Mouse (Mus musculus): ENCODE results near the gene Utp6.
"Not testable (repeated sequence)": the region's sequence is repeated elsewhere in the genome, so short reads cannot be mapped to it uniquely, and the experiment has no call there.

The Utp6 gene

GRCm38 (mm10) chr11:79962125-79962876 lies at the start of gene Utp6:
Utp6 (minus strand) TSS chr11:79962390.
- peak; percentile 95 for DNase-seq (ENCODE audit: low read depth)

DNA sequence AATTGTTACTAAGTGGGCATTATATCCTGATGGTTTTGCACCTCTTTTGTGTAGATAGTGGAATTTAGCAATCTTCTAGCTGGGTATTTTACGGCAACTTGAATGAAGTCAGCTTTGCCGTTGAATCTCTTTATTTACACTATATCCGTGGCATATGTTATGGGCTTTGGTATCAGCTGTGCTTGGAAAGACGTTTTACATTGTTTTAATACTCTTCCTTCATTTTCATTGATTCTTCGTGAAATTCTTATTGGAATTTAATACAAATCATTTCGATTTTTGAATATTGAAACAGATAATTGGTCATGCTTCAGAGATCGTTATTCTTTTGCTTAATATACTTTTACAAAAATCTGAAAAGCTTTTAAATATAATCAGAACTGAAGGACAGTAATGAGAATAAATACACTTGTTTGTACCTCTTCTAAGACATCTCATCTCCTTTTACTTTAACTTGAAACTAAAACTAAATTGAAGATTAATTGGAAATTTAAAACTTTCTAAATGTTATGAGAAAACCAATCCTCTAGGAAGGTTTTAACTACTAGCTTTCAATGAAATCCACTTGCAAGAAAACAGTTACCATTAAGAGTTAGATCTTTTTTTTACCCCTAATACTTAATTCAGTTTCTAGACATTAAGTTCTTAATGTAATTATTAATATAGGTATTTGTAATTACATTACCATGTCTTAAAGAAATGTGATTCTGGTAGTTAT lies 32.2 kb upstream of the Utp6 start:
- no peak for DNase-seq (ENCODE audit: low read depth)

- DNase-seq (ENCODE audit: low read depth), result no peak
Measured at GRCm38 (mm10) chr11:79993356-79994270, 31.4 kb upstream of the Utp6 start.

DNA sequence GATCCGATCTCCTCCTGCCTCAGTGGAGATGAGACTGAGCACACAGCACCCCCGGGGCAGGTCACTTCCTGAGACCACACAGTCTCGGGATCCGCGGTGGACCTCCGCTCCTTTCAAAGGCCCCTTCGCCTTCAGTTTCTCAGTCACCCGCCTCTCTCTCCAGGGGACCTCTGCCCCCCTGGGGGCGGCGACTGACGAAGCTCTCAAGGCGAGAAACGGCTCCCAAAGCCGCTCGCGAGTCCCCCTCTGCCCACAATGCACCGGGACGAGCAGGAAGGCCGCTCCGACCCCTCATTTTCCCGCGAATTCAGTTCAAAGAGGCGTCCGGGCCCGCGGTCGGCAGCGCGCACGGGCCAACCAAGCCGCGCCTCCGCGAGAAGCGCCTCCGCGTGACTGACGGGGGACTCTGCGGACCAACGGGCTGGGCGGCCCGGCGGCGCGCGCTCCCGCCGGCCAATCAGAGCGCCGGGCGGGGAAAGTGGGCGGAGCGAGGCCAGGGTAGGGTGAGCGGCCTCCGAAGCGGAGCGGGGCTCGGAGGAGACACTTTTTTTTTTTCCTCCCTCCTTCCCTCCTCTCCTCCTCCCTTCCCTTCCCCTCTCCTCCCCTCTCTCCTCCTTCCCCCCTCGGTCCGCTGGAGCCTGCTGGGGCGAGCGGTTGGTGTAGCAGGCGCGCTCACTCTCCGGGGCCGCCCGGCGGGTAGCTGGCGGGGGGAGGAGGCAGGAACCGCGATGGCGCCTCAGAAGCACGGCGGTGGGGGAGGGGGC lies 30.6 kb upstream of the Utp6 start, which contains the start of gene Suz12:
TSS of gene Suz12 (plus strand) at position 515 of the 764 bp plus-strand sequence.
- peak; percentile 90 for DNase-seq (ENCODE audit: low read depth)

DNA sequence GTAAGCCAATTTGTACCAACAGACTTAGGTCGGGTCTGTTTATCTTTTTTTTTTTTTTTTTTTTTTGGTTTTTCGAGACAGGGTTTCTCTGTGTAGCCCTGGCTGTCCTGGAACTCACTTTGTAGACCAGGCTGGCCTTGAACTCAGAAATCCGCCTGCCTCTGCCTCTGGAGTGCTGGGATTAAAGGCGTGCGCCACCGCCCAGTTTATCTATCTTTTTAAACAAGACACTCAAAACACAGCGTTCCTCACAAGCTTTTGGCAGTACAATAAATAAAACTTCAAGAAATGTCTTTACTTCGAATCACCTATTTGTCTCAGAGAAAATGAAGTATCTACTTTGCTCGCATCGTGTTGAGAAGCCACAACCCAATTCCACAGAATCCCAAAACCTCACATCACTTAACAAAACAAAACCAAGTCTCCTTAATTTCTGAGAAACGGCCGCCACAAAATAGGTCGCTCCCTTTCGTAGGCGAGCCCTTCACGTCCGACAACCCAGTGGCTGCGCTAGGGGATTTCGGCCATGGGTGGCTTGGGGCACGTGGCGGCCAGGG lies 29.9 kb upstream of the Utp6 start:
- no peak for DNase-seq (ENCODE audit: low read depth)

GRCm38 (mm10) chr11:79991600-79991999 lies 29.4 kb upstream of the Utp6 start:
- DNase-seq (ENCODE audit: low read depth), result no peak

DNA sequence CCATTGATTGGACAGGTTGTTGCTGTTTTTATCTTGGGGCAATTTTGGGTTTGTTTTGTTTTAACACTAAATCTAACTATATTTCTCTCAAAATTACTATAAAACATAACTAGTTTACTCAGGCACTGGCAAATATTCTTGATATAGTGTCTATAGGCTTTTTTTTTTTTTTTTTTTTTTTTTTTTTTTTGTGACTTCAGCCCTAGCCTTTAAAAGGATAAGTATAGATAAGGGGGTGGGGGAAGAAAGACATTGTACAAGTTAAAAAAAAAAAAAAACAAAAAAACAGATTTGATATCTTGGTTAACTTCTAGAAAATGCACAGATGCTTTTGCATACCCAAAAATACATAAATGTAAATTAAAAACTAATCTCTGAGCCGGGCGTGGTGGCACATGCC lies 27.9 kb upstream of the Utp6 start:
- no peak for DNase-seq (ENCODE audit: low read depth)

GRCm38 (mm10) chr11:79987896-79988295 lies 25.7 kb upstream of the Utp6 start:
- no peak for DNase-seq (ENCODE audit: low read depth)

GRCm38 (mm10) chr11:79986886-79987285 lies 24.7 kb upstream of the Utp6 start:
- DNase-seq (ENCODE audit: low read depth), result no peak

- DNase-seq (ENCODE audit: low read depth), result not testable (repeated sequence)
Measured at GRCm38 (mm10) chr11:79977747-79978146, 15.6 kb upstream of the Utp6 start.

GRCm38 (mm10) chr11:79977061-79977460 lies 14.9 kb upstream of the Utp6 start:
- DNase-seq (ENCODE audit: low read depth), result not testable (repeated sequence)

- not testable (repeated sequence) for DNase-seq (ENCODE audit: low read depth)
Measured at GRCm38 (mm10) chr11:79976645-79977044, 14.5 kb upstream of the Utp6 start.

DNA sequence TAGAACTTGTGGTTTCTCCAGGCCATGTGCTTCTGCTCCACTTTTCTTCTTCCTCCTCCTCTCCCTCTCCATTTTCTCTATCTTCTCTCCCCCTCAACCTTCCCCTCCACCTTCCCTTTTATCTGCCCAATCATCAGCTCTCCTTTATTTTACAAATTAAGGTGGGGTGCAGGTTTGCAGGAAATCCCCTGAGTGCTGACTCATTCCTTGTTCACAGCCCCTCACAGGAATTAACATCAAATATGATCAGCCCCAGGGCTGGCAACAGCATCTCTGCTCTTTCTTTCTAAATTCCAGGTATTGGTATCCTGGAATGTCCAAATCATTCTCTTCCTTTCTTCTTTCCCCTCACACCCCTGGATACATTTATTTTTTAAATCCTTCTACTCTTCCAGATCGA lies 14.0 kb upstream of the Utp6 start:
- no peak for DNase-seq (ENCODE audit: low read depth)

DNA sequence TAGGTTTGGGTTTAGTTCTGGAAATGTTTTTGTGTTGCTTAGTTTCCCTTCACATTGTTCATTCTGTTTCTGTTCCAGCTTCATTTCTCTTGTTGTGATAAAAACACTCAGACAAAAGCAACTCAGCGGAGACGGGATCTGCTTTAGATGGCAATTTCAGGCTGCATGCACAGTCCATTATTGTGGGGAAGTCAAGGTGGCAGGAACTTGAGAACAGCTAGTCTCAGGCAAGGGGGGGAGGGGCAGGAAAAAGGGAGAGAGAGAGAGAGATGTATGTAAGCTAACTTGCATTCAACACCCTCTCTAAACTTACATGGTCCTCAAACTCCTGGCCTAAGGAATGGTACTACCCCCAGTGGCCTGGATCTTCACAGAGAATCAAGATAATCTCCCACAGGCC lies 13.2 kb upstream of the Utp6 start:
- DNase-seq (ENCODE audit: low read depth), result no peak

- DNase-seq (ENCODE audit: low read depth), result no peak
Measured at GRCm38 (mm10) chr11:79973626-79974476, 11.7 kb upstream of the Utp6 start.

- DNase-seq (ENCODE audit: low read depth), result no peak
Measured at GRCm38 (mm10) chr11:79973133-79973532, 10.9 kb upstream of the Utp6 start.

DNA sequence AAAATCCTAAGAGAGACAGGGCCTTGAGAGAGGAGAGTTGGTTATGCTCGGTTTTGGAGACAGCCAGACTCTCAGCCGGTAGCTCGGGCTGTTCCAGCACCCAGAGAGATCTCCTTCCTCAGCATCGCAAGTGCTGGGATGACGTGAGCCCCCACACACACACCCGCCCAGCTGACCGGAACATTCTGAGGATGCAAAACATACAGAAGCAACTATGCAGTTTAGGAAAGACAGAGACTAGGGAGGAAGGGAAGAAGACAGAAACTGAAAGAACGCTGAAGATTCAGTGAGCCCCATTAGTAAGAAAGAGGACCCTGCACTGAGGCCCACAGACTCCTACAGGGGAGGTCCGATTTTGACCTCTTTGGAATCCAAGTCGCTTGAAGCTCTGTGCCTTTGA lies 5.6 kb upstream of the Utp6 start:
- DNase-seq (ENCODE audit: low read depth), result no peak

- no peak for DNase-seq (ENCODE audit: low read depth)
Measured at GRCm38 (mm10) chr11:79965896-79966295, 3.7 kb upstream of the Utp6 start.

- DNase-seq (ENCODE audit: low read depth), result no peak
Measured at GRCm38 (mm10) chr11:79963212-79963974, 1.2 kb upstream of the Utp6 start.

GRCm38 (mm10) chr11:79962877-79963183 lies 640 bp upstream of the Utp6 start:
- no peak for DNase-seq (ENCODE audit: low read depth)
